Mouse (Mus musculus) MEL (cell line): ENCODE measurements at regions not wholly inside any gene's neighbourhood (a gene's known extent, or its start where the extent isn't known, plus 50 kb on each side); places are given as distances from the start of the nearest gene placed in this dataset.

Source experiments
- DNase-seq: peaks from one replicate; pipeline ENCODE4 v3.0.0; 2011; ENCODE audit warnings: low read depth, low spot score
- H3K27ac ChIP-seq: 2 replicates; pipeline ENCODE4 v1.5.1; 2012; ENCODE audit warnings: low read depth, mild to moderate bottlenecking, control low read depth, low read length, moderate library complexity; ENCODE audit not compliant: control insufficient read depth
- H3K27me3 ChIP-seq, 2 experiments: fragments of 150-350 bp in 1 of 2; sonication (generic) in 1 of 2; 2 replicates each; pipeline ENCODE4 v1.6.1; 2012; ENCODE audit warnings: low read length in 2 of 2, mild to moderate bottlenecking in 2 of 2, improper control_type of control experiment in 1 of 2, moderate library complexity in 1 of 2; ENCODE audit not compliant: insufficient read depth in 2 of 2, control insufficient read depth in 1 of 2
- H3K36me3 ChIP-seq, 2 experiments: 2 replicates each; pipeline ENCODE4 v1.6.1; 2012 to 2014; ENCODE audit warnings: low read length in 2 of 2, improper control_type of control experiment in 1 of 2, inconsistent platforms in 1 of 2, mild to moderate bottlenecking in 1 of 2; ENCODE audit not compliant: insufficient read depth in 2 of 2, control insufficient read depth in 1 of 2
- H3K4me1 ChIP-seq, 2 experiments: fragments of 150-350 bp in 1 of 2; sonication (generic) in 1 of 2; 2 replicates each; pipeline ENCODE4 v1.6.1; 2012; ENCODE audit warnings: low read length in 2 of 2, improper control_type of control experiment in 1 of 2, mild to moderate bottlenecking in 1 of 2; ENCODE audit not compliant: insufficient read depth in 2 of 2, control insufficient read depth in 1 of 2
- H3K4me3 ChIP-seq, 2 experiments: fragments of 150-350 bp in 1 of 2; sonication (generic) in 1 of 2; 2 replicates each; pipeline ENCODE4 v1.5.1; 2012; ENCODE audit warnings: low read depth in 2 of 2, low read length in 2 of 2, mild to moderate bottlenecking in 2 of 2, moderate library complexity in 2 of 2, control low read depth in 1 of 2, improper control_type of control experiment in 1 of 2; ENCODE audit not compliant: control insufficient read depth in 1 of 2, insufficient read depth in 1 of 2
- H3K79me2 ChIP-seq: 2 replicates; pipeline ENCODE4 v1.6.1; 2012; ENCODE audit warnings: mild to moderate bottlenecking, low read length, moderate library complexity; ENCODE audit not compliant: control insufficient read depth, poor library complexity, insufficient read depth
- H3K9ac ChIP-seq: 2 replicates; pipeline ENCODE4 v1.6.1; 2012; ENCODE audit warnings: low read depth, mild to moderate bottlenecking, control low read depth, low read length, moderate library complexity; ENCODE audit not compliant: control insufficient read depth, poor library complexity, severe bottlenecking
- H3K9me3 ChIP-seq: fragments of 150-350 bp; sonication (generic); replicated peaks from 2 replicates; pipeline ENCODE4 v1.6.1; 2012; ENCODE audit warnings: mild to moderate bottlenecking, low read length, improper control_type of control experiment, moderate library complexity; ENCODE audit not compliant: insufficient read depth
- CHD1 ChIP-seq: IDR thresholded peaks from 2 replicates; pipeline ENCODE4 v1.6.1; 2012; ENCODE audit warnings: low read depth, mild to moderate bottlenecking, inconsistent platforms, low read length, improper control_type of control experiment
- CTCF ChIP-seq, 3 experiments: IDR thresholded peaks in 2 of 3; conservative IDR thresholded peaks in 1 of 3; 2 replicates each; pipeline ENCODE4 v1.5.1; 2011 to 2012; ENCODE audit warnings: low read length in 3 of 3, low read depth in 2 of 3, mild to moderate bottlenecking in 2 of 3, improper control_type of control experiment in 1 of 3, inconsistent platforms in 1 of 3, mixed read lengths in 1 of 3, moderate library complexity in 1 of 3; ENCODE audit not compliant: control insufficient read depth in 1 of 3, insufficient read depth in 1 of 3, poor library complexity in 1 of 3, severe bottlenecking in 1 of 3
- E2F4 ChIP-seq: IDR thresholded peaks from 2 replicates; pipeline ENCODE4 v1.6.1; 2011; ENCODE audit warnings: low read depth, low read length, improper control_type of control experiment, borderline replicate concordance
- ELF1 ChIP-seq: IDR thresholded peaks from 2 replicates; pipeline ENCODE4 v1.6.1; 2014; ENCODE audit warnings: low read depth, mild to moderate bottlenecking, inconsistent platforms, low read length, improper control_type of control experiment, moderate library complexity
- EP300 ChIP-seq, 2 experiments: IDR thresholded peaks; 2 replicates each; pipeline ENCODE4 v1.6.1; 2011; ENCODE audit warnings: improper control_type of control experiment in 2 of 2, low read length in 2 of 2, low read depth in 1 of 2, mild to moderate bottlenecking in 1 of 2
- GATA1 ChIP-seq: IDR thresholded peaks from 2 replicates; pipeline ENCODE4 v1.6.1; 2011; ENCODE audit warnings: low read depth, low read length, improper control_type of control experiment
- HCFC1 ChIP-seq: IDR thresholded peaks from 2 replicates; pipeline ENCODE4 v1.6.1; 2012; ENCODE audit warnings: low read depth, mild to moderate bottlenecking, inconsistent platforms, low read length, improper control_type of control experiment, moderate library complexity
- JUND ChIP-seq: IDR thresholded peaks from 2 replicates; pipeline ENCODE4 v1.6.1; 2011; ENCODE audit warnings: low read depth, mild to moderate bottlenecking, improper control_type of control experiment, low read length
- KAT2A ChIP-seq: conservative IDR thresholded peaks from 2 replicates; pipeline ENCODE4 v1.6.1; 2012; ENCODE audit warnings: low read depth, low read length, improper control_type of control experiment, inconsistent platforms
- MAFK ChIP-seq: IDR thresholded peaks from 2 replicates; pipeline ENCODE4 v1.6.1; 2011; ENCODE audit warnings: low read depth, mild to moderate bottlenecking, low read length, improper control_type of control experiment, borderline replicate concordance
- MAX ChIP-seq: IDR thresholded peaks from 2 replicates; pipeline ENCODE4 v1.6.1; 2011; ENCODE audit warnings: low read length, improper control_type of control experiment
- MXI1 ChIP-seq: IDR thresholded peaks from 2 replicates; pipeline ENCODE4 v1.6.1; 2011; ENCODE audit warnings: mild to moderate bottlenecking, low read depth, low read length, improper control_type of control experiment
- MYB ChIP-seq: IDR thresholded peaks from 2 replicates; pipeline ENCODE4 v1.6.1; 2011; ENCODE audit warnings: mild to moderate bottlenecking, low read depth, low read length, improper control_type of control experiment
- MYC ChIP-seq: IDR thresholded peaks from 2 replicates; pipeline ENCODE4 v1.6.1; 2011; ENCODE audit warnings: low read depth, mild to moderate bottlenecking, low read length, improper control_type of control experiment, moderate library complexity
- NELFE ChIP-seq: IDR thresholded peaks from 2 replicates; pipeline ENCODE4 v1.6.1; 2011; ENCODE audit warnings: low read depth, low read length, improper control_type of control experiment
- NRF1 ChIP-seq: IDR thresholded peaks from 2 replicates; pipeline ENCODE4 v1.6.1; 2014; ENCODE audit warnings: low read depth, mild to moderate bottlenecking, inconsistent platforms, low read length, improper control_type of control experiment, moderate library complexity; ENCODE audit not compliant: poor library complexity, insufficient read depth, severe bottlenecking
- POLR2AphosphoS2 ChIP-seq: IDR thresholded peaks from 2 replicates; pipeline ENCODE4 v1.6.1; 2011; ENCODE audit warnings: low read length, improper control_type of control experiment
- POLR2AphosphoS5 ChIP-seq: IDR thresholded peaks from 2 replicates; pipeline ENCODE4 v1.6.1; 2012; ENCODE audit warnings: low read depth, borderline replicate concordance, mild to moderate bottlenecking, inconsistent platforms, low read length, moderate library complexity, mixed read lengths
- RCOR1 ChIP-seq: IDR thresholded peaks from 2 replicates; pipeline ENCODE4 v1.6.1; 2012; ENCODE audit warnings: low read depth, mild to moderate bottlenecking, inconsistent platforms, low read length, improper control_type of control experiment
- SIN3A ChIP-seq: IDR thresholded peaks from 2 replicates; pipeline ENCODE4 v1.6.1; 2012; ENCODE audit warnings: low read length, improper control_type of control experiment, inconsistent platforms
- TBP ChIP-seq: IDR thresholded peaks from 2 replicates; pipeline ENCODE4 v1.8.0; 2011; ENCODE audit warnings: low read depth, low read length, improper control_type of control experiment
- UBTF ChIP-seq: IDR thresholded peaks from 2 replicates; pipeline ENCODE4 v1.6.1; 2012; ENCODE audit warnings: low read depth, mild to moderate bottlenecking, inconsistent platforms, low read length, improper control_type of control experiment, moderate library complexity, borderline replicate concordance; ENCODE audit not compliant: insufficient read depth
- ZNF384 ChIP-seq: IDR thresholded peaks from 2 replicates; pipeline ENCODE4 v1.6.1; 2012; ENCODE audit warnings: low read depth, mild to moderate bottlenecking, inconsistent platforms, low read length, improper control_type of control experiment

DNA sequence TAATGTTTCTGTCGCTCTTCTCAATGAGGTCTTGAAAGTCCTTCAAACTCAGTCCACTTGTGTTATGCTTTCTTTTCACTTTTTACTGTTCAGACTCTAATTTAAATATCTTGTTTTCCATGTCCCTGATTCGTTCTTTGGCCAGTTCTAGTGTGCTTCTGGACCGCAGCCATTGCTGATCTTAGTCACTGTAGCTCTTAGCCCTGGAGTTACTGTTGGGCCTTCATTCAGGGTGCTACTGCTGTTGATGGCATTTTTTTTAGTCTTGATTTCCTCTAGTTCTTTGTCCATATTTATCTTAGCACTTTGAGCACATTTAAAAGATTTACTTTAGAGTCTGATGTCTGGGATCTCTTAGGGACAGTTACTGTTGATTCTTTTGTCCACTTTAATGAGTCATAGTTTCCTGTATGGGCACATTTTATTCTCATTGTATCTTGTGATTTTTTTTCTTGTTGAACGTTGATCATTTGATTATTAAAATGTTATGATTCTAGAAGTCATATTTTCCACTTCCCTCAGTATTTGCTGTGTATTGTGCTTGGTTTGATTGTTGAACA is 127.8 kb downstream of the Cog6 start:
- H3K27me3 ChIP-seq, result no peaks in the 10 kb centered on the region
- no peaks in the 10 kb centered on the region for H3K79me2 ChIP-seq
- H3K27ac ChIP-seq, result no peak overlapping the region
- no peaks in the 10 kb centered on the region for H3K9me3 ChIP-seq
- no peak for DNase-seq
- no peak overlapping the region for H3K4me3 ChIP-seq
- TF ChIP-seq NRF1, result no peak
- no peak for TF ChIP-seq MAFK
- no peak for TF ChIP-seq TBP
- no peak for TF ChIP-seq POLR2AphosphoS2
- TF ChIP-seq GATA1, result no peak
- no peak for TF ChIP-seq CTCF (IDR thresholded peaks at IDR 0.05 in 2 of 3, conservative IDR thresholded peaks at IDR 0.05 in 1 of 3; ENCODE audit: control insufficient read depth in 1 of 3, insufficient read depth in 1 of 3, low read depth in 2 of 3, low read length in 3 of 3, poor library complexity in 1 of 3, severe bottlenecking in 1 of 3)
- TF ChIP-seq MYB, result no peak
- no peak for TF ChIP-seq MAX
- no peak for TF ChIP-seq KAT2A
- no peak for TF ChIP-seq MYC
- TF ChIP-seq E2F4, result no peak
- no peak for TF ChIP-seq CHD1
- H3K4me1 ChIP-seq, result no peaks in the 10 kb centered on the region
- H3K36me3 ChIP-seq, result no peaks in the 10 kb centered on the region
- no peak overlapping the region for H3K9ac ChIP-seq

DNA sequence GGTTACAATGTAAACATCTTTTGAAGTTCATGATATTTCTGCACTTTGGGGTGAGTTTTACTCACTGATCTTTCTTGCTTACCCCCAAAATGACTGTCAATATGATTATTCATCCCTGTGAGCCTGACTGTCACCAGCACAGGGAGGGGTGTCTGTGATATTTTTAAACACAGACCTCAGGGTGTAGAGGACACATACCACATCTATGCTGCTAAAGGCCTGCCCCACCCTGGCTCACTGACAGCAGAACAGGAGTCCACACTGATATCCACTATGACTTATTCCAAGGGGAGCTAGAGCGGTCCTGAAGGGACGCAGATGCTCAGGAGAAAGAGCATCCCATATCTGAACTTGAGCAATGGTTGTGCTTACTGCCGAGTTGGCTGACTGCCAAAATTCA is 135.1 kb downstream of the Cog6 start:
- H3K4me1 ChIP-seq, result no peaks in the 10 kb centered on the region
- H3K36me3 ChIP-seq, result no peaks in the 10 kb centered on the region
- H3K9ac ChIP-seq, result no peak overlapping the region
- no peak overlapping the region for H3K4me3 ChIP-seq
- no peak for TF ChIP-seq ZNF384
- no peak for TF ChIP-seq ELF1
- TF ChIP-seq HCFC1, result no peak
- no peak for TF ChIP-seq EP300 (IDR thresholded peaks at IDR 0.05; ENCODE audit: low read depth in 1 of 2, low read length in 2 of 2)
- no peak for TF ChIP-seq MXI1
- TF ChIP-seq CHD1, result no peak
- TF ChIP-seq POLR2AphosphoS2, result no peak
- no peak for TF ChIP-seq GATA1
- no peak for TF ChIP-seq MAFK
- TF ChIP-seq NELFE, result no peak
- TF ChIP-seq MYB, result no peak
- no peak for TF ChIP-seq CTCF (IDR thresholded peaks at IDR 0.05 in 2 of 3, conservative IDR thresholded peaks at IDR 0.05 in 1 of 3; ENCODE audit: control insufficient read depth in 1 of 3, insufficient read depth in 1 of 3, low read depth in 2 of 3, low read length in 3 of 3, poor library complexity in 1 of 3, severe bottlenecking in 1 of 3)
- no peak for TF ChIP-seq POLR2AphosphoS5
- no peak for TF ChIP-seq SIN3A
- TF ChIP-seq JUND, result no peak
- TF ChIP-seq RCOR1, result no peak
- no peak for TF ChIP-seq KAT2A
- no peak for TF ChIP-seq UBTF
- no peaks in the 10 kb centered on the region for H3K79me2 ChIP-seq
- no peaks in the 10 kb centered on the region for H3K27me3 ChIP-seq
- no peak overlapping the region for H3K27ac ChIP-seq
- no peak for DNase-seq
- no peaks in the 10 kb centered on the region for H3K9me3 ChIP-seq
